Mouse (Mus musculus): Measurements from ENCODE around the gene Tssc4.

- no peak for TF ChIP-seq CTCF (IDR thresholded peaks at IDR 0.05 in 2 of 3, conservative IDR thresholded peaks at IDR 0.05 in 1 of 3; ENCODE audit: control insufficient read depth in 1 of 3, insufficient read depth in 1 of 3, low read depth in 2 of 3, low read length in 3 of 3, poor library complexity in 1 of 3, severe bottlenecking in 1 of 3)
- TF ChIP-seq POLR2A (IDR thresholded peaks at IDR 0.05; ENCODE audit: control insufficient read depth in 1 of 2, insufficient read depth in 1 of 2, low read depth in 1 of 2, low read length in 2 of 2, poor library complexity in 1 of 2), result no peak
- TF ChIP-seq ZKSCAN1 (IDR thresholded peaks at IDR 0.05; ENCODE audit: low read depth, low read length), result no peak
- no peak for TF ChIP-seq RCOR1 (IDR thresholded peaks at IDR 0.05; ENCODE audit: low read depth, low read length)
- TF ChIP-seq HCFC1 (IDR thresholded peaks at IDR 0.05; ENCODE audit: low read depth, low read length), result no peak
- TF ChIP-seq ZC3H11A (IDR thresholded peaks at IDR 0.05; ENCODE audit: low read depth, low read length), result no peak
- TF ChIP-seq JUND (IDR thresholded peaks at IDR 0.05; ENCODE audit: low read depth, low read length), result no peak
- 0 out of 2 replicates have a peak, but pooled peaks have one; percentile 36 for TF ChIP-seq MAZ (IDR thresholded peaks at IDR 0.05; ENCODE audit: low read depth, low read length)
- 0 out of 2 replicates have a peak, but pooled peaks have one; percentile 18 for TF ChIP-seq TBP (IDR thresholded peaks at IDR 0.05; ENCODE audit: low read depth, low read length)
- TF ChIP-seq CHD2 (IDR thresholded peaks at IDR 0.05; ENCODE audit: low read length), result no peak
- TF ChIP-seq EP300 (IDR thresholded peaks at IDR 0.05; ENCODE audit: low read depth in 1 of 2, low read length in 2 of 2), result peak; percentile 34 to 42; a peak in 2 of 4 replicates
- no peak for TF ChIP-seq USF1 (IDR thresholded peaks at IDR 0.05; ENCODE audit: low read depth, low read length)
- no peak for TF ChIP-seq E2F4 (IDR thresholded peaks at IDR 0.05; ENCODE audit: borderline replicate concordance, low read depth, low read length)
- no peak for TF ChIP-seq MEF2A (IDR thresholded peaks at IDR 0.05; ENCODE audit: extremely low read depth, insufficient replicate concordance, low read depth, low read length, poor library complexity, severe bottlenecking)
Observed at GRCm38 (mm10) chr7:143100759-143101158, 31.7 kb downstream of the Tssc4 start.

All from MEL (cell line).